Mouse (Mus musculus) liver, embryonic 11.5 days (tissue): Measurements from ENCODE around the gene Terb2. TPM values are rescaled to one million over a fixed set of nuclear protein-coding genes. Genes with fewer than 3 reads are reported as not detected.
A peak's percentile ranks its signal among the peaks of the same experiment; 100 is the strongest.

ENCODE experiments used
- ATAC-seq: fragments of 200-750 bp; cut with Nextera tagmentation; replicated peaks from 2 replicates; pipeline ENCODE4 v1.8.0; 2017; ENCODE audit warnings: moderate number of reproducible peaks, mild to moderate bottlenecking, moderate TSS enrichment, moderate library complexity; ENCODE audit not compliant: low FRiP score
- DNase-seq: peaks from one replicate; pipeline ENCODE4 v3.0.0-alpha.2; 2017; ENCODE audit warnings: low spot score
- H3K27ac ChIP-seq: fragments of 300-500 bp; sonication (generic); 2 replicates; pipeline ENCODE4 v1.5.1; 2014; ENCODE audit warnings: mild to moderate bottlenecking, low read depth, low read length, control low read depth
- H3K27me3 ChIP-seq: fragments of 300-500 bp; sonication (generic); replicated peaks from 2 replicates; pipeline ENCODE4 v1.6.1; 2014; ENCODE audit warnings: low read length, mixed read lengths; ENCODE audit not compliant: control insufficient read depth, insufficient read depth
- H3K36me3 ChIP-seq: fragments of 300-500 bp; sonication (generic); 2 replicates; pipeline ENCODE4 v1.6.1; 2014; ENCODE audit warnings: mild to moderate bottlenecking, low read length, moderate library complexity, mixed read lengths; ENCODE audit not compliant: control insufficient read depth, insufficient read depth
- H3K4me1 ChIP-seq: fragments of 300-500 bp; sonication (generic); replicated peaks from 2 replicates; pipeline ENCODE4 v1.6.1; 2014; ENCODE audit warnings: low read length, mixed read lengths; ENCODE audit not compliant: control insufficient read depth, insufficient read depth
- H3K4me2 ChIP-seq: fragments of 300-500 bp; sonication (generic); 2 replicates; pipeline ENCODE4 v1.6.1; 2014; ENCODE audit warnings: mild to moderate bottlenecking, control low read depth, moderate library complexity
- H3K4me3 ChIP-seq: fragments of 300-500 bp; sonication (generic); 2 replicates; pipeline ENCODE4 v1.5.1; 2014; ENCODE audit warnings: low read depth, low read length, control low read depth
- H3K9ac ChIP-seq: fragments of 300-500 bp; sonication (generic); 2 replicates; pipeline ENCODE4 v1.6.1; 2014; ENCODE audit warnings: low read depth, low read length, control low read depth
- H3K9me3 ChIP-seq: fragments of 300-500 bp; sonication (generic); 2 replicates; pipeline ENCODE4 v1.6.1; 2016; ENCODE audit warnings: low read length, inconsistent platforms, mixed read lengths; ENCODE audit not compliant: control insufficient read depth
- WGBS: fragments of 180-500 bp; shearing (Covaris S2); extraction: QIAGEN DNeasy Blood & Tissue Kit; methylation state at CpG from one replicate; pipeline ENCODE4 v1.1.7; 2014; 5-methylcytosine and 5-hydroxymethylcytosine counted together
- polyA plus RNA-seq: library from polyadenylated mRNA; unstranded; fragments of >200 nt; fragmentation: Nextera tagmentation; extraction: Ambion mirVana; gene quantifications from 2 replicates; pipeline ENCODE4 v1.2.1, GENCODE M21; 2014

Terb2 gene
- polyA plus RNA-seq, 1 experiment from 2014 or later = not detected

GRCm38 (mm10) chr2:122171292-122171691, 14.8 kb upstream of the Terb2 start:
- Histone ChIP-seq H3K27me3 (no peaks in the 10 kb centered on the region), H3K4me3 (no peak overlapping the region), H3K27ac (no peak overlapping the region), H3K36me3 (no peaks in the 10 kb centered on the region), H3K4me2 (no peak overlapping the region), H3K4me1 (no peaks in the 10 kb centered on the region), H3K9ac (no peak overlapping the region), H3K9me3 (no peaks in the 10 kb centered on the region)
- WGBS = 66% methylated on average over 6 of the region's 6 CpGs
- no peak for DNase-seq
- no peak for ATAC-seq

GRCm38 (mm10) chr2:122172188-122172587, 13.9 kb upstream of the Terb2 start:
- 80% methylated on average over 2 of the region's 2 CpGs for WGBS
- DNase-seq (no peak), ATAC-seq (no peak)
- no peak overlapping the region for H3K4me3 ChIP-seq
- no peaks in the 10 kb centered on the region for H3K9me3 ChIP-seq
- no peaks in the 10 kb centered on the region for H3K36me3 ChIP-seq
- no peaks in the 10 kb centered on the region for H3K27me3 ChIP-seq
- H3K27ac ChIP-seq = no peak overlapping the region
- H3K4me1 ChIP-seq = no peaks in the 10 kb centered on the region
- H3K4me2 ChIP-seq = no peak overlapping the region
- H3K9ac ChIP-seq = no peak overlapping the region

DNA sequence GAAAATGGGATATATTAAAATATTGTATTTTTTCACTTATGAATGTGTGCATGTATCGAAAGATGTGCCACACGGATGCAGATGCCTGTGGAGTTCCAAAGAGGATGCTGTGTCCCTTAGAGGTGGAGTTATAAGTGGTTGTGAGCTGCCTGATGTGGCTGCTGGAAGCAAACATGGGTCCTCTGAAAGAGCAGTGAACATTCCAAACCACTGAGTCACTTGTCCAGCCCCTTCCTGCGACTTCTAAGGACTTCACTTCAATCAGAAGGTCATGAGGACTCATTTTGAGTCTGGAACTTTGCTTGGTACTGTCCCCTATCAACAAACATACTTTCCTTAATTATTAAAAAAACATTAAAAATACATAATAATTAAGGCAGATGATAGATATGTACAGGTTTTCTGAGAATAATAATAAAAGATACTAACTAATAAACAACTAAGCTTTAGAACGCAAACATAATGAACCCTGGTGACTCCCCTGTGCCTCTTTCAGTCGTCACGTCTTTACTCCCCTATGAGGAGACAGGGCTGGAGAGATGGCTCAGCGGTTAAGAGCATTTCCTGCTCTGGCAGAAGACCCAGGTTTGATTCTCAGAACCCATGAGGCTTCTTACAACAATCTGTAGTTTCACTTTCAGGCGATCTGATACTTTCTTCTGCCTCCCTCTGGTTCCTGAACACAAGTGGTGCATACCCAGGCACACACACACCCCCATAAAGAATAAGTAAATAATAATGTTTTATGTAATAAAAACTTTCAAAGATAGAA, 5.8 kb upstream of the Terb2 start:
- Histone ChIP-seq H3K9ac (no peak overlapping the region), H3K4me1 (no peaks in the 10 kb centered on the region), H3K4me3 (no peak overlapping the region), H3K4me2 (no peak overlapping the region), H3K36me3 (no peaks in the 10 kb centered on the region), H3K9me3 (no peaks in the 10 kb centered on the region), H3K27me3 (no peaks in the 10 kb centered on the region), H3K27ac (no peak overlapping the region)
- no peak for ATAC-seq
- DNase-seq = no peak
- WGBS = 60% methylated on average over 8 of the region's 8 CpGs

GRCm38 (mm10) chr2:122185086-122185485, 986 bp upstream of the Terb2 start:
- WGBS = 79% methylated on average over 4 of the region's 4 CpGs
- Histone ChIP-seq H3K9ac (no peak overlapping the region), H3K27ac (no peak overlapping the region), H3K4me2 (no peak overlapping the region), H3K4me3 (no peak overlapping the region), H3K27me3 (no peaks in the 10 kb centered on the region), H3K9me3 (no peaks in the 10 kb centered on the region), H3K4me1 (no peaks in the 10 kb centered on the region; the same call in 1 of the 2 replicates), H3K36me3 (no peaks in the 10 kb centered on the region)
- DNase-seq = no peak
- no peak for ATAC-seq

DNA sequence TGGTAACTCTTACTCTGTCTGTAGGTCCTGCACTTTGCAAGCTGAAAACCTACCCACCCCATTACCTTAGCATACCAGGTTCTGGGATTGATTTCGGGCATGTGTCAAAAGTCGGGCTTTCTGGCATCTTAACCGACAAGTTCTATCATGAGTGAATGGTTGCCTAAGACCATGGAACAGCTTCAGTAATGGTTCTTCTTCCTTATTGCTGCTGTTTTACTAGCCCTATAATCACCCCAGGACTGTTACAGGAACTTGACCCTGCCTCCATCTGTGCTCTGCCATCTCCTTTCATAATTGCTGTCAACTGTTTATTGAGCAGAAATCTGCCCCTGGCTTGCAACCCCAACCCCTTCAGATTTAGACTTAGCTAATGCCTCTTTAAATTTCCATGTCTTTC, 679 bp downstream of the Terb2 start:
- WGBS = 80% methylated on average over 3 of the region's 3 CpGs
- Histone ChIP-seq H3K4me2 (no peak overlapping the region), H3K4me1 (no peaks in the 10 kb centered on the region; the same call in 1 of the 2 replicates)

GRCm38 (mm10) chr2:122191849-122192248, 5.8 kb downstream of the Terb2 start:
- DNase-seq = no peak
- no peak overlapping the region for H3K4me2 ChIP-seq
- 59% methylated on average over 3 of the region's 3 CpGs for WGBS
- no peaks in the 10 kb centered on the region for H3K36me3 ChIP-seq
- H3K4me1 ChIP-seq = no peaks in the 10 kb centered on the region; the same call in 1 of the 2 replicates
- no peak overlapping the region for H3K4me3 ChIP-seq
- no peaks in the 10 kb centered on the region for H3K27me3 ChIP-seq
- no peak for ATAC-seq
- H3K27ac ChIP-seq = no peak overlapping the region
- no peaks in the 10 kb centered on the region for H3K9me3 ChIP-seq
- no peak overlapping the region for H3K9ac ChIP-seq

More for the DNA sequence above, 679 bp downstream of the Terb2 start:
- Histone ChIP-seq H3K27ac (no peak overlapping the region), H3K27me3 (no peaks in the 10 kb centered on the region), H3K36me3 (no peaks in the 10 kb centered on the region), H3K4me3 (no peak overlapping the region), H3K9ac (no peak overlapping the region), H3K9me3 (no peaks in the 10 kb centered on the region)
- ATAC-seq (no peak), DNase-seq (no peak)

GRCm38 (mm10) chr2:122194509-122194929, 8.4 kb downstream of the Terb2 start:
- Histone ChIP-seq H3K9me3 (no peaks in the 10 kb centered on the region), H3K36me3 (no peaks in the 10 kb centered on the region), H3K4me1 (no peaks in the 10 kb centered on the region), H3K27me3 (no peaks in the 10 kb centered on the region), H3K9ac (no peak overlapping the region), H3K27ac (no peak overlapping the region), H3K4me2 (no peak overlapping the region), H3K4me3 (no peak overlapping the region)
- ATAC-seq = peak; percentile 49; the same call in 1 of the 2 replicates
- no peak for DNase-seq
- 52% methylated on average over 1 of the region's 1 CpGs for WGBS

- no peak overlapping the region for H3K9ac ChIP-seq
- no peaks in the 10 kb centered on the region for H3K27me3 ChIP-seq
- no peak overlapping the region for H3K27ac ChIP-seq
- WGBS = 57% methylated on average over 1 of the region's 1 CpGs
- ATAC-seq (no peak), DNase-seq (peak; percentile 9)
- no peaks in the 10 kb centered on the region for H3K9me3 ChIP-seq
- no peaks in the 10 kb centered on the region for H3K4me1 ChIP-seq
- H3K4me3 ChIP-seq = no peak overlapping the region
- no peaks in the 10 kb centered on the region for H3K36me3 ChIP-seq
- H3K4me2 ChIP-seq = no peak overlapping the region
These were observed 15.4 kb downstream of the Terb2 start for GRCm38 (mm10) chr2:122201501-122201900.

DNA sequence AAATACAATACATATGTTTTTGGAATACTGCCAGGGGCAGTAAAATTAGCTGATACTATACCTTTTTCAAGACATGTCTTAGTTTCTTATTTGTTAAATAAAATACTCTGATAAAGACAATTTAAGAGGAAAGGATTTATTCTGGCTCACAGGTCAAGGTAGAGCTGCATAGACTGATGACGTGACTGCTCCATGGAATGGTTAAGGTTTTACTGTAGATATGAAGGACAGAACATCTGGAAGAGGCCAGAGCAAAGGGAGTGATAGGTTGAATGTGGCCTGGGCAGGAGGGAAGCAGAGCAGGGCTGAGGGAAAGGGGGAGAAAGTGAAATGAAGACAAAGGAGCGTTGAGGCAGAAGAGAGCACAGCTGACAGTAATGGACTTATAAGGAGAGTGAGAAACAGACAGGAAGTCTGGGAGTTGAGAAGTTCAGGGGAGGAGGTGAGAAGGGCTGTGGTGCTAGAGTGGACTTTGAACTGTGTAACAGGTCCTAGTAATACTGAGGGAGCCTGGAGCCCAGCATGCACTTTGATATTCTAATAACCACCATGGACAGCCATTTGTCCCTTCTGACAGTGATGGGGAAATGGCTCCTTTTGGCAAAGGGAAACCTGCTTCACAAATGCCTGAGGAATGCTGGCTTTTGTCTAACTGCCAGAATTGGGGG, 20.5 kb downstream of the Terb2 start:
- ATAC-seq (no peak), DNase-seq (no peak)
- no peaks in the 10 kb centered on the region for H3K27me3 ChIP-seq
- H3K27ac ChIP-seq = no peak overlapping the region
- no peak overlapping the region for H3K9ac ChIP-seq
- no peak overlapping the region for H3K4me2 ChIP-seq
- H3K36me3 ChIP-seq = no peaks in the 10 kb centered on the region
- 49% methylated on average over 2 of the region's 2 CpGs for WGBS
- no peak overlapping the region for H3K4me3 ChIP-seq
- H3K4me1 ChIP-seq = no peaks in the 10 kb centered on the region
- no peaks in the 10 kb centered on the region for H3K9me3 ChIP-seq
